Mouse (Mus musculus): Measurements from ENCODE around the gene Ndrg3. TPM values are rescaled to one million over a fixed set of nuclear protein-coding genes. Genes with fewer than 3 reads are reported as not detected.

The Ndrg3 gene
- polyA plus RNA-seq, 1 experiment, result 97.8 TPM

DNA sequence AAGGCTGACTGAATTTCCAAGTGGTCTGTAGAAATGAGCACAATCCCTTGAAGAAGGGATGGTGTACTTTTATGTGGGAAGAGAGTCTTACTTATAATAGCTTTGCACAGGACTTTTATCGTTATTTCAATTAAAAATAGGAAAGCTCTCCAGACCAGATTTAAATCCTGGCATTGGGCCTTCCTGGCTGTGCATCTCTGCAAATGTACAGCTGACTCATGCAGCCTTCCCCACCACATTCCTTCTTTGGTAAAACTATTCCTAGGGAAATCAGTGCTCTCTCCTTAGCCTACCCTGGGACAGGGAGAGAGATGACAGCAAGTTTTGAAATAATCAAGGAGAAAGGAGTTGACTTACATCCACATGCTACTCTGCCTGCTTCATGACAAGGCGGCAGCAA is 54.1 kb downstream of the Ndrg3 start:
- TF ChIP-seq CTCF (conservative IDR thresholded peaks at IDR 0.05; ENCODE audit: insufficient read depth, insufficient read length, low read depth, low read length) (no peak), POLR2A (IDR thresholded peaks at IDR 0.05; ENCODE audit: low read depth, low read length) (no peak)
- Histone ChIP-seq H3K27me3 (replicated peaks; ENCODE audit: control insufficient read depth, insufficient read depth, low read length) (no peaks in the 10 kb centered on the region), H3K27ac (ENCODE audit: insufficient read depth, low read depth, low read length) (no peak overlapping the region), H3K4me3 (ENCODE audit: insufficient read depth, low read depth, low read length) (no peak overlapping the region), H3K36me3 (ENCODE audit: control insufficient read depth, insufficient read depth, low read length) (peaks cover 1% of the 10 kb centered on the region), H3K4me1 (ENCODE audit: control insufficient read depth, insufficient read depth, low read length) (no peaks in the 10 kb centered on the region)
- 83% methylated on average over 2 of the region's 2 CpGs for WGBS
- DNase-seq, result no peak

DNA sequence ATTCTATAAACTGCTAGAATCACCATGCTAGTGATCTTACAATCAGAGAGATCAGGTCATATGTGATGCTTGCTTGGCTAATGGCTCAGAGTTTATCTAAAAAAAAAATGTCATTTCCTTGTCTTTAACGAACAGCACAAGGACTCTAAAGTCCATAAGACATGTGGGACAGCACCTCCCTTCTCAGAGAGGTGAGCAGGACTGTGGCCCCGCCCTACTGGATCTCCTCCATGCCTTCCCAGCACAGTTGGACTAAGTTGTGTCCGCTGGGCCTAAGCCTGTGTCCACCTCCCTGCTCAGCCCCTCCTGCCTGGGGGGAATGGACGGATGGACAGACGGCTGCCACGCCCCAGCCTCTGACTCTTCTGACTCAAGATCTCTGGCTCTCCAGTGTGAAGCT is 56.9 kb downstream of the Ndrg3 start:
- Histone ChIP-seq H3K36me3 (ENCODE audit: control insufficient read depth, insufficient read depth, low read length) (peaks cover 1% of the 10 kb centered on the region), H3K27ac (ENCODE audit: insufficient read depth, low read depth, low read length) (no peak overlapping the region), H3K27me3 (replicated peaks; ENCODE audit: control insufficient read depth, insufficient read depth, low read length) (no peaks in the 10 kb centered on the region), H3K4me1 (ENCODE audit: control insufficient read depth, insufficient read depth, low read length) (no peaks in the 10 kb centered on the region), H3K4me3 (ENCODE audit: insufficient read depth, low read depth, low read length) (no peak overlapping the region)
- TF ChIP-seq POLR2A (IDR thresholded peaks at IDR 0.05; ENCODE audit: low read depth, low read length), result no peak
- no peak for TF ChIP-seq CTCF (conservative IDR thresholded peaks at IDR 0.05; ENCODE audit: insufficient read depth, insufficient read length, low read depth, low read length)
- DNase-seq, result no peak
- WGBS, result 81% methylated on average over 6 of the region's 6 CpGs

DNA sequence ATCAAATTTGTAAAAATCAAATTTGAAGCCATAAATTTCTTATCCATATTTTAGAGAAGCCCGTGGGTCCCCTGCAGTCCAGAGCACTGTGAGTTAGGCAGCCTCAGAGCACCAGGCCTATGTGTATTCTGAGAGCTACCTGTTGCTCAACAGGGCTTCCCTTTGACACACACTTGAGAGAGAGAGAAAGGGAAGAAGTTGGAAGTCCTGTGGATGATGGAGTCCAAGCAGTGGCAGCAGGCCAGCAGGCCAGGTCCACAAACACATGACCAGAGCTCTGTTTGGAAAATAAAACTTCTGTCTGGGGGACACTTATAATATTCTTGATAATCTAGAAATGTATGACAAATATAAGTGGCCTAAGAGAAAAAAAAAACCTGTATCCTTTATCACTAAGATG is 58.4 kb downstream of the Ndrg3 start:
- H3K4me3 ChIP-seq (ENCODE audit: insufficient read depth, low read depth, low read length), result no peak overlapping the region
- 93% methylated on average over 1 of the region's 1 CpGs for WGBS
- no peak for DNase-seq
- TF ChIP-seq POLR2A (IDR thresholded peaks at IDR 0.05; ENCODE audit: low read depth, low read length), result no peak
- no peak for TF ChIP-seq CTCF (conservative IDR thresholded peaks at IDR 0.05; ENCODE audit: insufficient read depth, insufficient read length, low read depth, low read length)
- no peaks in the 10 kb centered on the region for H3K27me3 ChIP-seq (replicated peaks; ENCODE audit: control insufficient read depth, insufficient read depth, low read length)
- H3K36me3 ChIP-seq (ENCODE audit: control insufficient read depth, insufficient read depth, low read length), result peaks cover 1% of the 10 kb centered on the region
- H3K4me1 ChIP-seq (ENCODE audit: control insufficient read depth, insufficient read depth, low read length), result no peaks in the 10 kb centered on the region
- H3K27ac ChIP-seq (ENCODE audit: insufficient read depth, low read depth, low read length), result no peak overlapping the region

GRCm38 (mm10) chr2:156931421-156931820 is 60.4 kb downstream of the Ndrg3 start:
- H3K36me3 ChIP-seq (ENCODE audit: control insufficient read depth, insufficient read depth, low read length), result peaks cover 1% of the 10 kb centered on the region; the same call in 1 of the 2 replicates
- 96% methylated on average over 2 of the region's 2 CpGs for WGBS
- H3K27ac ChIP-seq (ENCODE audit: insufficient read depth, low read depth, low read length), result no peak overlapping the region
- H3K4me1 ChIP-seq (ENCODE audit: control insufficient read depth, insufficient read depth, low read length), result no peaks in the 10 kb centered on the region
- no peak overlapping the region for H3K4me3 ChIP-seq (ENCODE audit: insufficient read depth, low read depth, low read length)
- no peak for DNase-seq
- no peaks in the 10 kb centered on the region for H3K27me3 ChIP-seq (replicated peaks; ENCODE audit: control insufficient read depth, insufficient read depth, low read length)
- TF ChIP-seq POLR2A (IDR thresholded peaks at IDR 0.05; ENCODE audit: low read depth, low read length), result no peak
- no peak for TF ChIP-seq CTCF (conservative IDR thresholded peaks at IDR 0.05; ENCODE audit: insufficient read depth, insufficient read length, low read depth, low read length)

DNA sequence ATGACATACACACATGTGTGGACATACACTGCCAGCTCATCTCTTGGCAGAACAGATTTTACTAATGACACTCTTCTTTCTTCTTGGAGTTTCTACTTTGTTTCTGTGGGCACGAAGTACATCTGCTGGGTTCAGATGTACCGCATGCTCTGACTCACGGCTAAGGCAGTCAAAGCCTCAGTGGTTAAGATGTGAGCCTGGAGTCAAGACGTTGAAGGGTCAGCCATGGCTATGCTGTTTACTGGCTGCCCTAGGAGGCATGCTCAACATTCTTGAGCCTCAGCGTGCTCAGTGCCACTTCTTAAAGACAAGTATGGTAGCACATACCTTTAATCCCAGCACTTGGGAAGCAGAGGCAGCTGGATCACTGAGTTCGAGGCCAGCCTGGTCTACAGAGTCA is 61.3 kb downstream of the Ndrg3 start:
- no peaks in the 10 kb centered on the region for H3K36me3 ChIP-seq (ENCODE audit: control insufficient read depth, insufficient read depth, low read length)

DNA sequence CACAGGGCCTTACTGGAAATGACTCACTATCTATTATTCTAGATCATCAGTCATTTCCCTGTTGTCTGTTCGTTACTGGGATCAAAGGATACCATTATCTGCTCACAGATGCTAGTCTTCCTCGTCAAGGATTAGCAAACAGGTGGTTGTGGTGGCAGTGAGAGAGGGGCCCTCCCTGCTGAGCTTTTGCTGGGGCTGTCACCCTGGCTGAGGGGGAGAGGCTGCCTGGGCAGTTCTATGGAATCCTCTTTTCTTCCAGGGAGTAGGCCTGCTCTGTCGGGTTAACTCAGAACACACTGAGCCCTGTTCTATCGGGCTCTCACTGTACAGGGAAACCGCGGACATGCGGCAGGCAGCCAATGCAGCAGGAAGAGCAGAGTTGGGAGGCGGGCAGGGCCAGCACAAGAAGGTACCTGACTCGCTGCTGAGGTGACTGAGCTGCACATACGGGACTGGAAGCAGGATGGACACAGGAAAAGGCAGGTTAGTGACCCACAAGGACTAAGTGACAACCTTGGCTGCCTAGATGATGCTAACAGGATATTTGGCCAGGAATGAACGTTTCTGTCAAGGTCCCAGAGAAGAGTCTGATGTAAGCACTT is 62.2 kb downstream of the Ndrg3 start:
- Histone ChIP-seq H3K4me3 (ENCODE audit: insufficient read depth, low read depth, low read length) (no peak overlapping the region), H3K27me3 (replicated peaks; ENCODE audit: control insufficient read depth, insufficient read depth, low read length) (no peaks in the 10 kb centered on the region), H3K4me1 (ENCODE audit: control insufficient read depth, insufficient read depth, low read length) (no peaks in the 10 kb centered on the region), H3K27ac (ENCODE audit: insufficient read depth, low read depth, low read length) (no peak overlapping the region), H3K36me3 (ENCODE audit: control insufficient read depth, insufficient read depth, low read length) (no peaks in the 10 kb centered on the region)
- TF ChIP-seq POLR2A (IDR thresholded peaks at IDR 0.05; ENCODE audit: low read depth, low read length) (no peak), CTCF (conservative IDR thresholded peaks at IDR 0.05; ENCODE audit: insufficient read depth, insufficient read length, low read depth, low read length) (no peak)
- no peak for DNase-seq
- 72% methylated on average over 11 of the region's 11 CpGs for WGBS

More for the DNA sequence above, 61.3 kb downstream of the Ndrg3 start:
- no peak overlapping the region for H3K4me3 ChIP-seq (ENCODE audit: insufficient read depth, low read depth, low read length)
- DNase-seq, result no peak
- H3K4me1 ChIP-seq (ENCODE audit: control insufficient read depth, insufficient read depth, low read length), result no peaks in the 10 kb centered on the region
- H3K27me3 ChIP-seq (replicated peaks; ENCODE audit: control insufficient read depth, insufficient read depth, low read length), result no peaks in the 10 kb centered on the region
- H3K27ac ChIP-seq (ENCODE audit: insufficient read depth, low read depth, low read length), result no peak overlapping the region
- 89% methylated on average over 6 of the region's 6 CpGs for WGBS
- no peak for TF ChIP-seq CTCF (conservative IDR thresholded peaks at IDR 0.05; ENCODE audit: insufficient read depth, insufficient read length, low read depth, low read length)
- TF ChIP-seq POLR2A (IDR thresholded peaks at IDR 0.05; ENCODE audit: low read depth, low read length), result no peak

GRCm38 (mm10) chr2:156928606-156929005 is 63.2 kb downstream of the Ndrg3 start:
- Histone ChIP-seq H3K4me1 (ENCODE audit: control insufficient read depth, insufficient read depth, low read length) (no peaks in the 10 kb centered on the region), H3K36me3 (ENCODE audit: control insufficient read depth, insufficient read depth, low read length) (no peaks in the 10 kb centered on the region), H3K4me3 (ENCODE audit: insufficient read depth, low read depth, low read length) (no peak overlapping the region), H3K27me3 (replicated peaks; ENCODE audit: control insufficient read depth, insufficient read depth, low read length) (no peaks in the 10 kb centered on the region), H3K27ac (ENCODE audit: insufficient read depth, low read depth, low read length) (no peak overlapping the region)
- 96% methylated on average over 6 of the region's 6 CpGs for WGBS
- TF ChIP-seq POLR2A (IDR thresholded peaks at IDR 0.05; ENCODE audit: low read depth, low read length), result no peak
- no peak for DNase-seq

All from kidney, adult 2 months (tissue).